Mouse (Mus musculus) retina, postnatal 7 days (tissue): ENCODE measurements around the gene 9130213A22Rik.
A peak's percentile ranks its signal among the peaks of the same experiment; 100 is the strongest.
"Not testable (repeated sequence)": the region's sequence is repeated elsewhere in the genome, so short reads cannot be mapped to it uniquely, and the experiment has no call there.

Experiments used
- DNase-seq: peaks from one replicate; pipeline ENCODE4 v3.0.0-alpha.2; 2012; ENCODE audit warnings: low read depth, low spot score

Gene 9130213A22Rik

GRCm38 (mm10) chr11:69093856-69094255 lies 28.5 kb downstream of the 9130213A22Rik start:
- not testable (repeated sequence) for DNase-seq

DNA sequence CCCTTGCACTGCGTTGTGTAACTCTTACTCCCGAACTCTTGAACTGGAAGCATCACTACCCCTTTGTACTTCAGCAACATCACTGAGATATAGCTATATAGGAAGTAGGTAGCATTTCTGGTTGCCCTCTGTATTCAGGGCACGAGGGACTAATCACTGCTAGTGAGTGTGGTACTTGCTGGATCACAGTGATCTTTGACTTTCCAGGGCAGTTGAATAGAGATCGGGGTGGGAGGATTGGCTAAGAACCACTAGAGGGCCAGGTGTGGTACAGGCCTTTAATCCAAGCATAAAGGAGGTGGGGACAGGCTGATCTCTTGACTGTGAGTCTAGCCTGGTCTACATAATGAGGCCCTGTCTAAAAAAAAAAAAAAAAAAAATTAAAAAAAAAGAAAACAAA lies 29.5 kb downstream of the 9130213A22Rik start:
- no peak for DNase-seq

DNA sequence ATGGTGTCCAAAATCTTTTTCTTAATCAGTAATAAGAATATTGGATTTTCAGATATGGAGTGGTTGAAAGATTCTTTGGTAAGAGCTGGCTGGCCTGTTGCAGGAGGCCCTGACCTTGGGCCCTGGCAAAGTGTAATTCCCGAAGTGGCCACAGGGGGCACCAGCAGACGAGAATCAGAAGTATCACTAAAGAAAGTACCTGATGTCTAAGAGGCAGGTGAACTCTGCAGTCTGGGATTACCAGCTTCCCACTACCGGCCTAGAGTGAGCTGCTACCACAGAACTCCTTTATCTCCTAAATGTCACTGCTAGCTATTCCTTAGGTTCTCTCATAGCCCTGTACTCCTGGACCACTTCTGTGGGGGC lies 30.0 kb downstream of the 9130213A22Rik start:
- peak; percentile 72 for DNase-seq

GRCm38 (mm10) chr11:69091566-69092385 lies 30.6 kb downstream of the 9130213A22Rik start:
- DNase-seq, result no peak

- DNase-seq, result no peak
Observed at GRCm38 (mm10) chr11:69090367-69090766, 32.0 kb downstream of the 9130213A22Rik start.

- no peak for DNase-seq
Observed at GRCm38 (mm10) chr11:69089616-69090290, 32.6 kb downstream of the 9130213A22Rik start.

GRCm38 (mm10) chr11:69088856-69089615 lies 33.4 kb downstream of the 9130213A22Rik start:
- DNase-seq, result no peak

GRCm38 (mm10) chr11:69088103-69088855 lies 34.1 kb downstream of the 9130213A22Rik start, which contains the start of gene Vamp2:
Gene Vamp2, plus strand, starts transcription at chr11:69088490.
- peak; percentile 85 for DNase-seq

DNA sequence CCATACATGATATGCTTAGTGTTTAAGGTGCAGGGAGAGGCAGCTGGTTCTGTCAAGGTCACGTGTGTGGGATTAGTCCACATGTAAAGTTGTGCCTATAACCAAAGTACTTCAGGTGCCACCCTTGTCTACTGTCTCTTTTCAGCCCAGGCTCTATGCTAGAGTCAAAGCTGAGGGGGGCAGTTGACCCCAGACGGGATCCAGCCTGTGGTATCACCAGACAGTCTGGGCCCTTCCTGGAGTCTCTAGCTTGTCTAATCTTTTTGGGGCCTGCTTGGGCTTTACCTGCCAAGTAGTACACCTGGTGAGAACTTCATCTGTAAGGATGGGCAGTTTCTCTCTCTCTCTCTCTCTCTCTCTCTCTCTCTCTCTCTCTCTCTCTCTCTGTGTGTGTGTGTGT lies 34.8 kb downstream of the 9130213A22Rik start:
- no peak for DNase-seq

- DNase-seq, result no peak
Observed at GRCm38 (mm10) chr11:69087082-69087481, 35.3 kb downstream of the 9130213A22Rik start.

DNA sequence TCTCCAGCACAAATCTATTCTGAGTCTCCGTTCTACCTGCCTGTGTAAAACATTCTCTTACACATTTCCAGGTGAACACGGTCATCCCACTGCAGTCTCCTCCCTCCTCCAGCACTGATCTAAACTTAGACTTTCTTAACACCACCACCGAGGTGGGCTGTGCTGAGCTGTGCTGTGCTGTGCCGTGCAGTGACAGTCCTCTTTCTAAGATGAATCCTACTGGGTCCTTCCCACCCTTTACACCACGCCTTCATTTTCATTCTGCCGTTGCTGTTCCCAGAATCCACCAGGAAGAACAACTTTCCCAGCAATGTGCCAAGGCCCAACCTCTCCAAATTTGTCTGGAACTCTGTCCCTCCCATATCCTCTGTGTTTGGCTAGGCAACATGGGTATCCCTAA lies 36.0 kb downstream of the 9130213A22Rik start:
- DNase-seq, result no peak

- DNase-seq, result no peak
Observed at GRCm38 (mm10) chr11:69085608-69086007, 36.8 kb downstream of the 9130213A22Rik start.

DNA sequence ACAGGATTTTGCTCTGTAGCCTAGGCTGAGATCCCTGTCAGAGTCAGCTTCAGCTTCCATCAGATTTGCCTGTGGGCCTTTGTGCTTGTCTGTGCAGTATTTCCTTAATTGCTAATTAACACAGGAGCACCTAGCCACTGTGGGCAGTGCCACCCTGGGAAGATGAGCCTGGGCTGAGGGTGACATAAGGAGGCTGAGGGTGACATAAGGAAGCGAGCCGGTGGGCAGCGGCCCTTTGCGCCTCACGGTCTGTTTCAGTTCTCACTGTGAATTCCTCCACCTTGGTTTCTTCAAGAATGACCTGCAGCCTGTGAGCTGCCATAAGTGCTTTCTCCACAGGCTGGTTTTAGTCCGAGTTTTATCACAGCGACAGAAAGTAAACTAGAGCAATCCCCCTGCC lies 40.8 kb downstream of the 9130213A22Rik start:
- no peak for DNase-seq

DNA sequence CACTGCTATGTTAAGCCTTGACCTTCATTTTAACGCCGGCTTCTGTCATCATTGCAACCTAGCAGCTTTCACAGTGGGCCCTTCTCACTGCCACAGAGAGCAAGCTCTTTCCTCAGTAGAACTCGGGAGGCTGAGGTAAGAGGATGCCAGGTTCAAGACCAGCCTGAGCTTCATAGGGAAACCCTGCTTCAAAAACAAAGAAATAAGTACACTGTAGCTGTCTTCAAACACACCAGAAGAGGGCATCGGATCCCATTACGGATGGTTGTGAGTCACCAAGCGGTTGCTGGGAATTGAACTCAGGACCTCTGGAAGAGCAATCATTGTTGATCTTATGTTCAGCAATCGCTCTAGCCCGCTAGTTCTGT lies 41.5 kb downstream of the 9130213A22Rik start:
- DNase-seq, result no peak

- no peak for DNase-seq
Observed at GRCm38 (mm10) chr11:69080102-69080854, 42.1 kb downstream of the 9130213A22Rik start.

DNA sequence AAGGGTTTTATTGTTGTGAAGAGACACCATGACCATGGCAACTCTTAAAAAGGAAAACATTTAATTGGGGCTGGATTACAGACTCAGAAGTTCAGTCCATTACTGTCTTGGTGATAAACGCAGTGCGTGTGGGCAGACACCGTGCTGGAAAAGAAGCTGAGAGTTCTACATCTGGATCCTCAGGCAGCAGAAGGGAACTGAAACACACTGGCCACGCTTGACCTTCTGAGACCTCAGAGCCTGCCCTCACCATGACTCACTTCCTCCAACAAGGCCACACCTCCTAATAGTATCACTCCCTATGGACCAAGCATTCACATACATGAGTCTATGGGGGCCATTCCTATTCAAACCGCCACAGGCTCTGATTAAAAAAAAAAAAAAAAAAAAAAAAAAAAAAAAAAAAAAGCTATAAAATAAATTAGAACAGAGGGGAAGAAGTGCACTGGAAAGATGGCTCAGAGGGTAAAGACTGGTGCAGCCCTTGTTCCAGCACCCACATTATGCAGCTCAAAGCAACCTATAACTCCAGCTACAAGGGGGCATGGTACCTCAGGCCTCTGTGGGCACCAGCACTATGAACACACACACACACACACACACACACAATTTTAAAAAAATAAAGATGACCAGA lies 43.5 kb downstream of the 9130213A22Rik start:
- DNase-seq, result no peak

GRCm38 (mm10) chr11:69078041-69078440 lies 44.3 kb downstream of the 9130213A22Rik start:
- no peak for DNase-seq

GRCm38 (mm10) chr11:69077316-69077715 lies 45.1 kb downstream of the 9130213A22Rik start:
- DNase-seq, result no peak

DNA sequence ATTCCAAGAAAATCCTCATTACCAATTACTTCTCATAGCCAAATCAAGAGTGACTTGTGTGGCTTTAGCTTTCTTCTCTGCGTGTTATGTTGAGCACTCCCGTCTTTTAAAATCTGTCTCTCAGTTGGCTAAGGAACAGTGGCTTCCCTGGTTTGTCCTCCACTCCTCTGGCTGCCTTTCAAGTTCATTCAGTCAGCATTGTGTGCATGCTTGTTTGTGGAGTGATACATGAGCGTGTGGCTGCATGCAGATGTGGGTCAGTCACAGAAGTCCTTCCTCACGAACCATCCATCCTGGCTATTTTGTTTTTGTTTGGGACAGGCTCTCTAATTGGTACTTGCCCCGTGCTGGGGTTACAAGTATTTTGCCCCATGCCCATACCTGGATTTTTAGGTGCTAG lies 45.8 kb downstream of the 9130213A22Rik start:
- no peak for DNase-seq

DNA sequence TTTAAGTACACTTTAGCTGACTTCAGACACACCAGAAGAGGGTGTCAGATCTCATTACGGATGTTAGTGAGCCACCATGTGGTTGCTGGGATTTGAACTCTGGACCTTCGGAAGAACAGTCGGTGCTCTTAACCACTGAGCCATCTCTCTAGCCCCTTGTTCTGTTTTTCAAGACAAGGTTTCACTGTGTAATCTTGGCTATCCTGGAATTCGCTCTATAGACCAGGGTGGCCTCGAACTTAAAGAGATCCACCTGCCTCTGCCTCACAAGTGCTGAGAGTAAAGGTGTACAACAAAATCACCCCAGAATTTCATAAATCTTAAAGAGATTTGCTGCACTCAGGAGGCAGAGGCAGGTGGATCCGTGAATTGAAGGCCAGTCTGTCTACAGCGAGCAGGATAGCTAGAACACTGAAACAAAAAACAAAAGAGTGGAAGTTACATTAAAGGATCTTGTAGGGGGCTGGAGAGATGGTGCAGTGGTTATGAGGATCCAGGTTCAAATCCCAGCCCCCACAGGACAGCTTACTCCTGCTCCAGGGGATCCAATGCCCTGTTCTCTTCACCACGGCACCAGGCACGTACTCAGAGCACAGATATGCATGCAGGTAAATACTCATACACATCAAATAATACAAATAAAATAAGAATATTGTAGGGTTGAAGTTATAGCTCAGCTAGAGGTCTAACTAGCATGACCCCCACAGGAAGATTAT lies 46.5 kb downstream of the 9130213A22Rik start:
- DNase-seq, result no peak
